Mouse (Mus musculus) monocyte, adult 2 months (primary cell): ENCODE measurements at regions not wholly inside any gene's neighbourhood (a gene's known extent, or its start where the extent isn't known, plus 50 kb on each side); places are given as distances from the start of the nearest gene placed in this dataset.
"Not testable (repeated sequence)": the region's sequence is repeated elsewhere in the genome, so short reads cannot be mapped to it uniquely, and the experiment has no call there.

Experiments used
- DNase-seq, 2 experiments: peaks; one replicate each; pipeline ENCODE4 v3.0.0; 2022; ENCODE audit warnings: low spot score in 2 of 2, low read depth in 1 of 2

- no peak for DNase-seq
These were observed 108.8 kb upstream of the Fhl2 start for GRCm38 (mm10) chr1:43305349-43306278.

GRCm38 (mm10) chr1:43310711-43311695 lies 114.2 kb upstream of the Fhl2 start:
- DNase-seq: no peak

- DNase-seq: not testable (repeated sequence)
These were observed 119.5 kb upstream of the Fhl2 start for GRCm38 (mm10) chr1:43316331-43316730.

GRCm38 (mm10) chr1:43317076-43317871 lies 120.5 kb upstream of the Fhl2 start:
- no peak for DNase-seq

GRCm38 (mm10) chr1:43333488-43333887 lies 110.9 kb upstream of the Nck2 start:
- DNase-seq: not testable (repeated sequence)

GRCm38 (mm10) chr1:43337168-43337784 lies 107.1 kb upstream of the Nck2 start:
- no peak for DNase-seq

- no peak for DNase-seq
These were observed 106.1 kb upstream of the Nck2 start for GRCm38 (mm10) chr1:43338096-43338915.

GRCm38 (mm10) chr1:43342848-43343247 lies 101.5 kb upstream of the Nck2 start:
- no peak for DNase-seq

- no peak for DNase-seq
These were observed 101.0 kb upstream of the Nck2 start for GRCm38 (mm10) chr1:43343410-43343809.

- no peak for DNase-seq
These were observed 100.4 kb upstream of the Nck2 start for GRCm38 (mm10) chr1:43344001-43344400.

GRCm38 (mm10) chr1:43347152-43347551 lies 97.2 kb upstream of the Nck2 start:
- DNase-seq: no peak

- DNase-seq: no peak
These were observed 94.4 kb upstream of the Nck2 start for GRCm38 (mm10) chr1:43349966-43350365.

GRCm38 (mm10) chr1:43358191-43358590 lies 86.2 kb upstream of the Nck2 start:
- no peak for DNase-seq

GRCm38 (mm10) chr1:43359662-43360061 lies 84.7 kb upstream of the Nck2 start:
- no peak for DNase-seq

- DNase-seq: no peak
These were observed 84.1 kb upstream of the Nck2 start for GRCm38 (mm10) chr1:43360291-43360690.

GRCm38 (mm10) chr1:43360741-43361140 lies 83.6 kb upstream of the Nck2 start:
- DNase-seq: no peak

GRCm38 (mm10) chr1:43361455-43361863 lies 82.9 kb upstream of the Nck2 start:
- DNase-seq: no peak

GRCm38 (mm10) chr1:43362136-43362535 lies 82.2 kb upstream of the Nck2 start:
- DNase-seq: no peak

GRCm38 (mm10) chr1:43363178-43363577 lies 81.2 kb upstream of the Nck2 start:
- DNase-seq: no peak

GRCm38 (mm10) chr1:43366433-43366832 lies 77.9 kb upstream of the Nck2 start:
- DNase-seq: no peak
